Mouse (Mus musculus): ENCODE data around the gene Pax4.

Pax4 gene

GRCm38 (mm10) chr6:28396853-28397457 is 52.2 kb downstream of the Pax4 start:
- CTCF ChIA-PET, result interaction anchor here (0.6 kb wide), 1 partner anchor 764 kb away, joined by 5 read pairs; no protein-coding TSS in a partner anchor

- CTCF ChIA-PET, result interaction anchor here (0.6 kb wide), 1 partner anchor 765 kb away, joined by 5 read pairs; no protein-coding TSS in a partner anchor
These were observed 52.9 kb downstream of the Pax4 start for GRCm38 (mm10) chr6:28396051-28396852.

Measured in spleen, embryonic (tissue).